Mouse (Mus musculus): ENCODE results near the gene Qrich1.

The Qrich1 gene

DNA sequence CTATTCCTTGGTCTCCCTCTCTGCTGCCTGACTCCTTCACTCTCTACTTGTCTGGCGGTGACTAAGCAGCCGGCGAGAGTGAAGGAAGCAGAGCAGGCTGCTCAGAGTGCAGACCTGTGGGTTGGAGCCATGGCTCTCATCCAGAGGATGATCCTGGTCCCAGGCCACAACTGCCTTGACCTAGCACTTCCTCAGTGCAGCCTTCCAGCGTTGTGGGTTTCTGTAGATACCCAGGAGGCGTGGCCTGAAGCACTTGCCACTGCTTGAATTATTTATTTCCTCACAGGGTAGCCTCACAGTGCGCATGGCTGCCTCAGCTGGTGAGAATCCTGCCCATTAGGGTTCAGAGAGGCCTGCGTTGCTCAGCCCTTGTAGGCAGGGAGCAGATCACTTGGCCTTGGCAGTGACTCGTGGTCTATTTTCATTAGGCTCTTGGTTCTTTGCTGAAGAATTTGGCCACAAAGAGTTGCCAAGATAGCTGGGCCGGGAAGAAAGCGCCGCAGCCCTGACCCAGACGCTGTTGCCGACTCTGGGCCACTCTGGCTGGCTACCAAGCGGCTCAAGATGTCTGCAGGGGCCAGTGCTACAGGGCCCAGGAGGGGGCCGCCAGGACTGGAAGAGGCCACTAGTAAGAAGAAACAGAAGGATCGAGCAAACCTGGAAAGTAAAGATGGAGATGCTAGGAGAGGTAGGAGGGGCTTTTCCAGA lies 24.4 kb upstream of the Qrich1 start:
- peak; percentile 51 for DNase-seq (ENCODE audit: low read depth)

DNA sequence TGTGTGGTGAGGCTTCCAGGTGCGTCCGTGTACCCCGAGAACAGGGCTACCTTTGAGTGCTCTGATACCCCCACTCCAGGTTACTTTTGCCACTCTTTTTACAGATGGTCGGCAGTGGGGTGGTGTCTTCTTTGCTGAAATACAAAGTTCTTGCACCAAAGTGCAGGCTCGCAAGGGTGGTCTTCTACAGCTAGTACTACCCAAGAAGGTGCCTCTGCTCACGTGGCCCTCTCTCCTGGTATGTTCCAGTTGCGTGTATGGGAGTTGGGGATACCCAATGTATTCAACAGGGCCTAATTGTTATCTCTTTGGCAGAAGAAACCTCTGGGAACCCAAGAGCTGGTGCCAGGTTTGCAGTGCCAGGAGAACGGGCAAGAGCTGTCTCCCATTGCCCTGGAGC lies 23.4 kb upstream of the Qrich1 start:
- no peak for DNase-seq (ENCODE audit: low read depth)

DNA sequence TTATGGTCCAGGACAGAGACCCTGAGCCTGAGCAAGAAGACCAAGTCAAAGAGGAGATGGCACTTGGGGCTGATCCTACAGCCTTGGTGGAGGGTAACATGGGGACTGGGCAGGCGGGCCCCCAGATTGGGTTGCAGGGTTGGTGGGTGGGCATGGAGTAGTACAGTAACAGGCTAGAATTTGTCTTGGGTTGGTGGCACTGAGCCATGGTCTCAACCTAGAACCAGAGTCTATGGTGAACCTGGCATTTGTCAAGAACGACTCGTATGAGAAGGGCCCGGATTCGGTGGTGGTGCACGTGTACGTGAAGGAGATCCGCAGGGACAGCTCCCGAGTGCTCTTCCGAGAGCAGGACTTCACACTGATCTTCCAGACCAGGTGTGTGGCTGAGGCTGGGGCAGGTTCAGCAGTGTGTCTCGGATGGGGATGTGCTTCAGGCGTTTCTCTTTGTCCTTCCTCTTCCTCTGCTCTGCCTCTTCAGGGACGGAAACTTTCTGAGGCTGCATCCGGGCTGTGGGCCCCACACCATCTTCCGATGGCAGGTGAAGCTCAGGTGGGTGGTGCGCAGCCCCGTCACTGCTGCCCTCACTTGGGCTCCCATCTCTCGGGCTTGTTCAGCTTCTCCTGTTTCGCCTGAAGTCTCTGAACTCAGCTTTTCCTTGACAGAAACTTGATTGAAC lies 22.3 kb upstream of the Qrich1 start:
- no peak for DNase-seq (ENCODE audit: low read depth)

DNA sequence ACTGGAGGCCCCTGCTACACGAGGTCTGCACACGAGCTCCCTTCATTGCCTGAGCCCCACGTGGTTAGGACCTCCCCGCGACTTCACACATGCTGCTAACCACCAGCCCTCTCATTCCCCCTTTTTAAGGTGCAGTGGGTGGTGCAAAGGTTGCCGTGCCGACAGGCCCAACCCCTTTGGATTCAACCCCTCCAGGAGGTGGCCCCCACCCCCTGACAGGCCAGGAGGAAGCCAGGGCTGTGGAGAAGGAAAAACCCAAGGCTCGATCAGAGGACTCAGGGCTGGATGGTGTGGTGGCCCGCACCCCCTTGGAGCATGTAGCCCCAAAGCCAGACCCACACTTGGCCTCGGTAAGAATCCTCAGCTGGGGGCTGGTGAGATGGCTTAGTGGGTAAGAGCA lies 21.7 kb upstream of the Qrich1 start:
- no peak for DNase-seq (ENCODE audit: low read depth)

DNA sequence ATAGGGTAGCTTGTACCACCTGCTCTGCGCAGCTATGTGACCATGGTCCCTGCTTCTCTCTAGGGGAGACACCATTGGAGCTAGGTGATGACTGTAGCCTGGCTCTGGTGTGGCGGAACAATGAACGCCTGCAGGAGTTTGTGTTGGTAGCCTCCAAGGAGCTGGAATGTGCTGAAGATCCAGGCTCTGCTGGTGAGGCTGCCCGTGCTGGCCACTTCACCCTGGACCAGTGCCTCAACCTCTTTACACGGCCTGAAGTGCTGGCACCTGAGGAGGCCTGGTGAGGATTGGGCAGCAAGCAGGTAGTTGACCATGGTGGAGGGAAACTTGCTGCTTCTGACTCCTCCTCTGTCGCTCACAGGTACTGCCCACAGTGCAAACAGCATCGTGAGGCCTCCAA lies 17.4 kb upstream of the Qrich1 start:
- no peak for DNase-seq (ENCODE audit: low read depth)

DNA sequence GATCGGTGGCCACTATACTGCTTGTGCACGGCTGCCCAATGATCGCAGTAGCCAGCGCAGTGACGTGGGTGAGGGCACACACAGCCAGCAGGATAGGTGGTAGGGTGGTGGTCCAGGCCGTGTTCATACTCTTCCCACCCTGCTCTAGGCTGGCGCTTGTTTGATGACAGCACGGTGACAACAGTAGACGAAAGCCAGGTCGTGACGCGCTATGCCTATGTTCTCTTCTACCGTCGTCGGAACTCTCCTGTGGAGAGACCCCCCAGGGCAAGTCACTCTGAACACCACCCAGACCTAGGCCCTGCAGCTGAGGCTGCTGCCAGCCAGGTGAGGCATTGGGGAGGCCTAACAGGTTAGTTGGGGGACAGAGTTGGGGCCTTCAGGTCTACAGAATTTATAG lies 16.7 kb upstream of the Qrich1 start:
- DNase-seq (ENCODE audit: low read depth), result no peak

DNA sequence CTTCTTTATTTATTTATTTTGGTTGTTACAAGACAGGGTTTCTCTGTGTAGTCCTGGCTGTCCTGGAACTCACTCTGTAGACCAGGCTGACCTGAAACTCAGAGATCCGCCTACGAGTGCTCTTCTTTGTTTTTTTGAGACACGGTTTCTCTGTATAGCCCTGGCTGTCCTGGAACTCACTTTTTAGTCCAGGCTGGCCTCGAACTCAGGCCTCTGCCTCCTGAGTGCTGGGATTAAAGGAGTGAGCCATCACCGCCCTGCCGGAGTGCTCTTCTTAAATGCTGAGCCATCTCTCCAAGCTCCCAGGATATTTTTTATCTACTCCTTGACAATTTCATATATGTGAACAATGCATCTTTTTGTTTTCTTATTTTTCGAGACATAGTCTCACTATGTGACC lies 9.7 kb upstream of the Qrich1 start:
- DNase-seq (ENCODE audit: low read depth), result no peak

DNA sequence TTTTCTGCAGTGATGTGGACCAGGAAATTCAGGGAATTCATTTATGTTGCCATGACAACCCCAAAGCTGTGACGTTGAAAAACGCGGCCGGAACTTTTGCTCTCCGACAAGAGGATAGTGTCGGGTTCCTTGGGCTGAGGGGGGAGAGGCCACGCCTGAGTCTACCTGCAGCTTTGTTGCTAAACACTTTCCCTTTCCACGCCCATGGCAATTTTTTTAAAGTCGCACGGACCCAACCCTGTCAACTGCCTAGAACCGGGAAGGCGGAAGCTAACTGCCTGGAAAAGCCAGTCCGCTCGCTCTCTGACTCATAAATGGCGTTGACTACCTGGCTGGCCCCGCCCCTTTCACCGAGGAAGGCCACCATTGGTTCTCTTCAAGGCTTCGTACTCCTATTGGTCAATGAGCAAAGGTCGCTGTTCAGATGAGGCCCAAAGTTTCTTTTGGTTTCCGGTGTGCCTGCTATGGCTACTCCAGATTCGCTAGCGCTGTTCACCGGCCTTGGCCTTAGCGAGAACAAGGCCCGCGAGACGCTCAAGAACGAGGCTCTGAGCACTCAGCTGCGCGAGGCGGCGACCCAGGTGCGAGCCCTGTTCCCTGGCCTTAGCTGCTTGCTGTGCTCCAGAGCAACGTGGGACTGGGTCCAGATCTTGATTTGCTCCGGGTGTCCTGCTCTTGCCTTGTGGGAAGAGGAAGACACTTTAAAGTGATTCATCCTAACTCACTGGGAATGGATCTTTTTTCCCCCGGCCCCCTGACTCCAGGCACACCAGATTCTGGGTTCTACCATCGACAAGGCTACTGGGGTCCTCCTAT lies 8.8 kb upstream of the Qrich1 start, which contains the start of gene Qars:
Qars (plus strand) TSS at position 88 of the 816 bp plus-strand sequence.
- DNase-seq (ENCODE audit: low read depth), result peak; percentile 99

DNA sequence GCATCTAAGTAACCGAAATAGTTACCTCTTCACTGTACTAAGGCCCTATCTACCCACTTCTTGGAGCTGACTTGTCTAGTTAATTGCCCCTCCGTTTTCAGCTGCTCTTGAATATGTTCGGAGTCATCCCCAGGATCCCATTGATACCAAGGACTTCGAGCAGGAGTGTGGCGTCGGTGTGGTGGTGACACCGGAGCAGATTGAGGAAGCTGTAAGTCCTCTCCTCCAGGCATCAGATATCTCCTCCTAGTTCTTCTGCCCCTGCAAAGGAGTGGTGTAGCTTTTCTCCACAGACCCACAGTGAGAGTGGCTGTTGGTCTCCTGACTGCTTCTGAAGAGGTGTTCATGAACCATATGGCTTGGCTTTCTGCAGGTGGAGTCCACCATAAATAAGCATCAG lies 7.8 kb upstream of the Qrich1 start:
- no peak for DNase-seq (ENCODE audit: low read depth)

DNA sequence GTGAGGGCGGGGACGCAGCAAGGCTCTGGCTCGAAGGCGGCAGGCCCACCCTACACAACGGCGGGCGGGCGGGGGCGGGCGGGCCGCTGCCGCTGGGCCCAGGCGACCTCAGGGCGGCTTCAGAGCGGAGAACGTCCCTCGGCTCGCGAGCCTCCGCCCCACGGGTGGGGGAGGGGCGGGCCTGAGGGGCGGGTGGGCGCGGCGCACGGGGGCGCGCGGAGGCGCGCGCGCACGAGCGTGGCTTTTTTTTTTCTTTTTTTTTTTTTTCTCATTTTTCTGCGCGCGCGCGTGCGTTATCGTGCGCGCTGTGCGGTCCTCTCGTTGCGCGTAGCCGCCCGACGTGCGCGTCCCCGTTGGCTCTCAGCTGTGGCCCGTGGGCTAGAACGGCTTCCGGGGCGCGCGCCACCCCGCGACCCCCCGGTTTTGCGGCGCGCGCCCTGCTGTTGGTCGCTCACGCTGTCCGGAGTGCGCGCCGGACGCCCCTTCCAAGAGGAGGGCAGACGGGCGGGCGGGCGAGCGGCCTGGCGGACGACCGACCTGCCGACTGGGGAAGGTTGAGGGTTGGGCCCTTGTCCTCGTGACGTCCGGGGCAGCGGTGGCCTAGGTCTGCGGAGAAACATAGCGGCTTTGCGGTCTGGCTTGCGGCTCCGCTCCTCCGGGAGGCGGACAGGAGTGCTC lies 786 bp downstream of the Qrich1 start:
- peak; percentile 90 for DNase-seq (ENCODE audit: low read depth)

DNA sequence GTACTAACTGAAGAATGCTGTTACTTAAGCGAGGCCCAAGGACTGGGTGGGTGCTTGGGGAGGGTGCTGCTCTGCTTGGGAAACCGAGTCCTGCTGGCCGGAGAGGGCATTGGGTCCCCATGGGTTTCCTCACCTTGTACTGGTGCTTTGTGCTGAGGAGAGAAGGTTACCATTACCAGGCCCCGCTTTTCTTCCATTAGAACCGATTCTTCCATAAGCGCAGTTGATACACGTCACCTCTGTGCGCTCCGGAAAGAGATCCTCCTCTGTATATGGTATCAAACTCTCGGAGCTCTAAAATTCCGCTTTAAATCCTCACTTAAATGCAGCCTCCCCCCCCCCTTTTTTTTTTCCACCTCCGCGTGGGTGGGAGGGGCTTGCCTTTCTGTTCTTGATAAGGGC lies 1.3 kb downstream of the Qrich1 start:
- peak; percentile 86 for DNase-seq (ENCODE audit: low read depth)

DNA sequence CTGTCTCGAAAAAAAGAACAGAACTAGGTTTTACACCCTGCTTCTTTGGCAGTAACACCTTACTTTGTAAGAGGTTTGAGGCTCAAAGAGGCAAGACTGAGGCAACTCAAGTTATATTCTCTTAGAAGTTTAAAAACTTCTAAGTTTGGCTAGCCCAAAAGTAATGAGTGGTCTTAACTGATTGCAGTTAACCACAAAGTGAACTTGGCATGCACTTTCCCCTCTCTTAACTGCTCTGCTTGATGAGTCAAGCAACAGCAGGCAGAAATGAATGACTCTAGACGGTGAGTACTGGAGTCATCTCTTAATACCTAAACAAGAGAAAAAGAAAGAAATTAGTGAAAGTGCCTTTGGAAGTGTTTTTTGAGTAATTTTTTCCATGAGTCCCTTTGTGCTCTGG lies 5.0 kb downstream of the Qrich1 start:
- DNase-seq (ENCODE audit: low read depth), result peak; percentile 33

DNA sequence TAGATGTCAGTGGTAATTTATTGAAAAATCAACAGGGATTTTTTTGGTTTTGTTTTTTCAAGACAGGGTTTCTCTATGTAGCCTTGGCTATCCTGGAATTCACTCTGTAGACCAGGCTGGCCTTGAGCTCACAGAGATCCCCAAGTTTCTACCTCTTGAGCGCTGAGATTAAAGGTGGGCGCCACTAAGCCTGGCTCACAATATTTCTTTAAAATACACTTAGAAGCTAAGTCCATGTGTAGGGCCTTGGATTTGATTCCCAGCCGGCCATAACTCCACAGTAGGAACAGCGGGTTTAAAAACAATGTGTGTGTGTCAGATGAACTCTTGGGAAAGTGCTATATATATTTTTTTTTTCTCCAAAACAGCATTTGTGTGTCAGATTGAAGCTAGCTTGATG lies 6.7 kb downstream of the Qrich1 start:
- no peak for DNase-seq (ENCODE audit: low read depth)

DNA sequence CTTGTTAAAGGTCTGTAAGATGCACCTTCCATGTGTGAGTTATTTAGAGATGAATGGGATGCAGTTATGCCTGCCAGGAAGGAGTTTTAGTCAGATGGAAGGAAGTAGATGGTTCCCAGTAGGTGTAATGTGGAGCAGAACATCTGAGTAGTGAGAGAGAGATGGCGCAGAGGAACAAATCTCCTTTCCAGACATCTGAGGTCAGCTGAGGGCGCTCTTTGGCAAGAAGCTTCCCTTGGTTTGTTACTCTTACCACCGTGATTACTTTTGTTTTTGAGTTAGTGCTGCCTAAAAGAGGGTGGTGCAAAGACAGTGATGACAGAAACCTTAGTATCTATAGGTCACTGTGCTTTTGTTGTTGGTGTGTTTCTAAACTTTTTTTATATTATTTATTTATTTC lies 8.8 kb downstream of the Qrich1 start:
- no peak for DNase-seq (ENCODE audit: low read depth)

DNA sequence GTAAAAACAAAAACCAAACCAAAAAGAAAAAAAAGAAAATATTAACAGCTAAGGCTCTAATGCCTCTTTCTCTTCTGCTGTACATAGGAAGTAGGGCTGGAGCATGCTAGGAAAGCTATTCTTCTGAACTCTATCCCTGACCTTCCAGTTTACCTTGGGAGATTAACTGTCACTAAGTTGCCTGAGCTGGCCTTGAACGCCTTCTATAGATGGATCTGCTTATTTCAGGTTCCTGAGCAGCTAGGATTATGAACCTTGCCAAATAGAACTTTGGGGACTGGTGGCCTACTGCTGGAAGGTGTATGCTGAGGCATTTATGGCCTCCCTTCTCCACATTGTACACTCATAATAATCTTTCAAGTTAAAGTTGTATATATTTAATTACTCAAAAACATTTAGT lies 14.3 kb downstream of the Qrich1 start:
- no peak for DNase-seq (ENCODE audit: low read depth)

DNA sequence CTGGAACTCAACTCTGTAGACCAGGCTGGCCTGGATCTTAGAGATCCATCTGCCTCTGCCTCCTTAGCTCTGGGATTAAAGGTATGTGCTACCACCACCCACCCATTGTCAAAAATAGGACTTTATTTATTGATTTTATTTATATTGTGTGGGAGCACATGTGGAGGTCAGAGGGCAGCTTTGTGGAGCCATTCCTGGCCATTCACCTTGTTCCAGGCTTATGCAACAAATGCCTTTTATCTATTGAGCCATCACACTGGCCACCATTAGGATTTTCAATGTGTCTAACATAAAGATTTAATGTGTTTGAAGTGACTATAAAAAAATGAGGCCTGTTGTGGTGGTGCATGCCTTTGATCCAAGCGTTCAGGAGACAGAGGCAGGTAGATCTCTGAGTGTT lies 14.9 kb downstream of the Qrich1 start:
- no peak for DNase-seq (ENCODE audit: low read depth)

DNA sequence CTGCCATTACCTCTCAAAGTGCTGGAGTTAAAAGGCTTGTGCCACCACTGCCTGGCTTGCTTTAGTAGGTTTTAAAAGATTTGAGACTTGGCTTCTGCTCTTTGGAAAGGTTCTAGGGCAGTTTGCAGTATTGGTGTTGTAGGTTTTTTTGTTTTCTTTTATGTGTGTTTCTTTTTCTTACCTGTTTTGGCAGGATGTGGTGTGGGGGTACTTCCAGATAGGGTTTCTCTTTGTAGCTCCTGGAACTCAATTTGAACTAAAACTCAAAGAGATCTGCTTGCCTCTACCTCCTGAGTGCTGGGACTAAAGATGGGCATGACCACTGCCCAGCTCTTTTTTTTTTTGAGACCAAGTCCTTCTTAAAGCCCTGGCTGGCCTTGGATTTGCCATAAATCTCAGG lies 24.2 kb downstream of the Qrich1 start:
- DNase-seq (ENCODE audit: low read depth), result peak; percentile 38

DNA sequence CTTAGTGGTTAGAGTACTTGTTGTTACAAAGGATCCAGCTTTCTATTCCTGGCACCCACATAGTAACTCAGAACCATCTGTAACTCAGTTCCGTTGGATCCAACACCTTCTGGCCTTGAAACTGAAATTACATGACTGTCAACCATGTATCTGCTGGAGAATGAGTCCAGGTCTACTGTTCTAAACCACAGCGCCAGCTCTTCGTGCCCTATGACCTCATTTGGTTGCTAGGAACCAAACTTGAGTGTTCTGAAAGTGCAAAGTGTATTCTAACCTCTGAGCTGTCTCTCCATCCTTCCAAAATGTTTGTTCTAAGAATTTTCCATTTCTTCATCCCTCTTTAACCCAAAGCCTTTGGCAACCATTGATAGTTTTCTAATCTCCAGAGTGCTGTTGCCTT lies 29.4 kb downstream of the Qrich1 start:
- DNase-seq (ENCODE audit: low read depth), result no peak

DNA sequence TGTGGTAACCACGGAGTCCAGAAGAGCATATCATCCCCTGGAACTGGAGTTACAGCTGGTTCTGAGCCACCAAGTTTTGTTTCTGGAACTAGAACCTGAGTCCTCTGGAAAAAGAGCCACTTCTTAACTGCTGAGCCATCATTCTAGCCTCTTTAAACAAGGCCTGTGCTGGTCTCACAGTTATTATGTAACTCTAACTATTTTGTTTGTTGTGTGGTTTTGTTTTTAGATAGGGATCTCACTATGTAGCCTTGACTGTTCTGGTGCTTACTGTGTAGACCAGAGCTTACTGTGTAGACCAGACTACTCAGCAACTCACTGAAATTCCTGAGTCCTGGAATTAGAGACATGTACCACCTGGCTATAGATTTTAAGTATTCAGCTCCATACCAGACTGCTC lies 30.3 kb downstream of the Qrich1 start:
- DNase-seq (ENCODE audit: low read depth), result no peak

DNA sequence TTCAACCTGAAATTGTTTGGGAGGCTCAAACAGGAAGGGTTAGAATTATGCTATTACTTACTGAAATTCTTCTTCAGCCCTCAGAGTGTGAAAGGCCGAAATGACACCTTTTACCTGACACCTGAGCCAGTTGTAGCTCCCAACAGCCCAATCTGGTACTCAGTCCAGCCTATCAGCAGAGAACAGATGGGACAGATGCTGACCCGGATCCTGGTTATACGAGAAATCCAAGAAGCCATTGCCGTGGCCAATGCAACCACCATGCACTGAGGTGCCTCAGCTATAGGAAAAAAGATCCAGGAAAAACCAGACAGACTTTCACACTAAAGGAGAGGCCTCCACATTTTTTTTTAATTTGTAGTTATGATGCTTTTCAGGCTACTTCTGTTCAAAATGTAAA lies 42.6 kb downstream of the Qrich1 start:
- DNase-seq (ENCODE audit: low read depth), result no peak

DNA sequence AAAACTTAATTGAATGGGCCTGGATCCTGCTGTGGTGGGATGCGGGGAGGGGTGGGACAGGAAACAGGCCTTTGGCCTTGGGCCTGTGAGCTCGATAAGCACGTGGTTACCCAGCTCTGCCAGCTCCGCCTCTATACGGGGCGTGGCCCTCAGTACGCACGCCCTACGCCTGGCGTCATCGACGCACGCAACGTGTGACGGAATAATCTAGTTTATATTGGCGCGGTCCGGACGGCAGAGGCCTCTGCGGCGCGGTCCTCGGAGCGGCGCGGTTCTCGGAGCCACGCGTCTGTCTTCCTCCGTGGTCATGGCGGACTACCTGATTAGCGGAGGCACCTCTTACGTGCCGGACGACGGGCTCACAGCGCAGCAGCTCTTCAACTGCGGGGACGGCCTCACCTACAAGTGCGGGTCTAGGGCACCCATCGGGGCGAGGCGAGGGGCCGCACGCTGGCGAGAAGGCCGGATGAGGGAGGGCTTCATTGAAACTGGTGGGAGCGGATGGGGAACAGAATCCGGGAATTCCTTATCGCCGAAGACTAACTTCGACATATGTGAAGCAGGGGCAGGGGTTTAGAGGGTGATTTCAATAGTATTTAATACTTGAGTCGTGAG lies 43.7 kb downstream of the Qrich1 start, which contains the start of gene Impdh2:
Impdh2 (plus strand) TSS at position 60 of the 615 bp plus-strand sequence.
- DNase-seq (ENCODE audit: low read depth), result peak; percentile 98

DNA sequence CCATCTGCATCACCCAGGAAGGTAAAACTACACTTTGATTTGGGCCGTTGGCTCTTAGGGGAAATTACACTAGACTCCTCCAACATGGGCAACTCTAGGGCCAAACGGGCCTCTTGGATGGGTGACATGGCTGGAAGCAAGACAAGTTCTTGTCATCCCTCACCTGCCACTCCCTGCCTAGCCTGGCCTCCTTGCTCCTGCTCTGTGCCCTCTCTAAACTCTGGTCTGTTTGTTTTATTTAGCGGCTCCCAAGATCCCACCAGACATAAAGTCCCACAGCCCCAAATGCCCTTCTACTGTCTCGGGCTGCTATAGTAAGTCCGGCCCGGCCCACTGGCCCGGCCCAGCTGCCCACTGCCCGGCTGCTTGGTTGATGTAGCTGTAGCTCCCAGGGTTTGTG lies 47.1 kb downstream of the Qrich1 start:
- DNase-seq (ENCODE audit: low read depth), result no peak
